Mouse (Mus musculus) forebrain, postnatal 0 days (tissue): ENCODE measurements at regions not wholly inside any gene's neighbourhood (a gene's known extent, or its start where the extent isn't known, plus 50 kb on each side); places are given as distances from the start of the nearest gene placed in this dataset.

Experiments
- ATAC-seq: fragments of 200-750 bp; cut with Nextera tagmentation; 2 replicates; pipeline ENCODE4 v1.8.0; 2017; ENCODE audit warnings: mild to moderate bottlenecking, moderate library complexity
- DNase-seq: peaks from one replicate; pipeline ENCODE4 v3.0.0-alpha.2; 2015
- H3K27ac ChIP-seq: fragments of 300-500 bp; sonication (generic); 2 replicates; pipeline ENCODE4 v1.5.1; 2014; ENCODE audit warnings: low read depth, mild to moderate bottlenecking, antibody characterized with exemption, low read length, moderate library complexity, mixed read lengths
- H3K27me3 ChIP-seq: fragments of 300-500 bp; sonication (generic); 2 replicates; pipeline ENCODE4 v1.6.1; 2014; ENCODE audit warnings: mild to moderate bottlenecking, low read length, mixed read lengths; ENCODE audit not compliant: insufficient read depth
- H3K36me3 ChIP-seq: fragments of 300-500 bp; sonication (generic); 2 replicates; pipeline ENCODE4 v1.6.1; 2014; ENCODE audit warnings: mild to moderate bottlenecking, moderate library complexity; ENCODE audit not compliant: insufficient read depth
- H3K4me1 ChIP-seq: fragments of 300-500 bp; sonication (generic); 2 replicates; pipeline ENCODE4 v1.6.1; 2014; ENCODE audit warnings: antibody characterized with exemption; ENCODE audit not compliant: insufficient read depth
- H3K4me2 ChIP-seq: fragments of 300-500 bp; sonication (generic); 2 replicates; pipeline ENCODE4 v1.6.1; 2014; ENCODE audit warnings: low read depth, mild to moderate bottlenecking, moderate library complexity
- H3K4me3 ChIP-seq: fragments of 300-500 bp; sonication (generic); 2 replicates; pipeline ENCODE4 v1.5.1; 2014; ENCODE audit warnings: low read depth, low read length, mixed read lengths
- H3K9ac ChIP-seq: fragments of 300-500 bp; sonication (generic); 2 replicates; pipeline ENCODE4 v1.6.1; 2014; ENCODE audit warnings: mild to moderate bottlenecking
- H3K9me3 ChIP-seq: fragments of 300-500 bp; sonication (generic); 2 replicates; pipeline ENCODE4 v1.6.1; 2016; ENCODE audit warnings: low read length
- CTCF ChIP-seq: sonication (generic); IDR thresholded peaks from 2 replicates; pipeline ENCODE4 v1.5.1; 2016; ENCODE audit warnings: antibody characterized with exemption, control low read depth, low read depth
- WGBS: fragments of 180-500 bp; shearing (Covaris S2); extraction: QIAGEN DNeasy Blood & Tissue Kit; methylation state at CpG from one replicate; pipeline ENCODE4 v1.1.7; 2014; 5-methylcytosine and 5-hydroxymethylcytosine counted together

GRCm38 (mm10) chrX:9738904-9739303 is 76.1 kb upstream of the Dynlt3 start:
- Histone ChIP-seq H3K9ac (no peak overlapping the region), H3K9me3 (no peaks in the 10 kb centered on the region), H3K27ac (no peak overlapping the region), H3K4me1 (no peaks in the 10 kb centered on the region), H3K4me2 (no peak overlapping the region), H3K4me3 (no peak overlapping the region), H3K36me3 (no peaks in the 10 kb centered on the region), H3K27me3 (no peaks in the 10 kb centered on the region)
- ATAC-seq (no peak), DNase-seq (no peak)
- no peak for TF ChIP-seq CTCF
- 93% methylated on average over 2 of the region's 2 CpGs for WGBS

- no peak overlapping the region for H3K27ac ChIP-seq
- H3K4me2 ChIP-seq, result no peak overlapping the region
- H3K4me1 ChIP-seq, result no peaks in the 10 kb centered on the region
- WGBS, result 78% methylated on average over 3 of the region's 3 CpGs
- H3K36me3 ChIP-seq, result no peaks in the 10 kb centered on the region
- ATAC-seq, result no peak
- DNase-seq, result no peak
- H3K4me3 ChIP-seq, result no peak overlapping the region
- no peak for TF ChIP-seq CTCF
- H3K9ac ChIP-seq, result no peak overlapping the region
- no peaks in the 10 kb centered on the region for H3K27me3 ChIP-seq
- H3K9me3 ChIP-seq, result no peaks in the 10 kb centered on the region
Observed at GRCm38 (mm10) chrX:9742518-9742917, 79.7 kb upstream of the Dynlt3 start.

DNA sequence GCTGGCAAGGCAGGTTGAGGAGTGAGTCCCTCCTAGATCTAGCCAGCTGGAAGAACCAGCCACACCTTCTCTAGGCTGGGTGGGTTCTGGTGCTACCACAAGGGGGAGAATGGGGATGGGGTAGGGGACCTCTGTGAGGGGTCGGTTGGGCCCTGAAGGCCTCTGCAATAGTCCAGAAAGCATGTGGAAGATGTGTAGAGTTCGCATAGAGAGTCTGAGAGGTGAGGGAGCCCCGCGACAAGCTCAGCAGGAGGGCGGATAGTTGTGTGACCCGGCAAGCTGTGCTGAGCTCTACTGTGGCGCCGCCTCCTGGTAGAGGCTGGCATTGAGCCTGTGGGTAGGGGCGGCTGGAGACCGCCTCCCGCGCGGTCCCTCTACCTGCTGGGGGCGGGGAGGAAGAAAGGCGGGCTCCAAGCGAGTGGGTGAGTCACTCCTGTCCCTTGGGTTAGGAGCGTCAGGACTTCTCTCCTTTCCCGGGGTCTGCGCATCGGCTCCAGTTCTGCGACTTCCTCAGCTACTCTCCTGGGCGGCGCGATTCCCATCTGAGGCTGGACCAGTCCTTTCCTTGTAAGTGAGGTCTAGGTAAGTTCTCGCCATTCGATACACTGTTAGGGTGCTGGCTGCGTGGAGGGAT is 84.6 kb upstream of the Dynlt3 start:
- Histone ChIP-seq H3K27me3 (no peaks in the 10 kb centered on the region), H3K4me1 (no peaks in the 10 kb centered on the region), H3K9me3 (no peaks in the 10 kb centered on the region), H3K9ac (no peak overlapping the region), H3K36me3 (no peaks in the 10 kb centered on the region), H3K27ac (no peak overlapping the region), H3K4me3 (peak overlapping the region; percentile 32), H3K4me2 (peak overlapping the region; percentile 46)
- DNase-seq (peak; percentile 47), ATAC-seq (peak; percentile 65)
- peak; percentile 63 for TF ChIP-seq CTCF
- WGBS, result 28% methylated on average over 19 of the region's 27 CpGs

DNA sequence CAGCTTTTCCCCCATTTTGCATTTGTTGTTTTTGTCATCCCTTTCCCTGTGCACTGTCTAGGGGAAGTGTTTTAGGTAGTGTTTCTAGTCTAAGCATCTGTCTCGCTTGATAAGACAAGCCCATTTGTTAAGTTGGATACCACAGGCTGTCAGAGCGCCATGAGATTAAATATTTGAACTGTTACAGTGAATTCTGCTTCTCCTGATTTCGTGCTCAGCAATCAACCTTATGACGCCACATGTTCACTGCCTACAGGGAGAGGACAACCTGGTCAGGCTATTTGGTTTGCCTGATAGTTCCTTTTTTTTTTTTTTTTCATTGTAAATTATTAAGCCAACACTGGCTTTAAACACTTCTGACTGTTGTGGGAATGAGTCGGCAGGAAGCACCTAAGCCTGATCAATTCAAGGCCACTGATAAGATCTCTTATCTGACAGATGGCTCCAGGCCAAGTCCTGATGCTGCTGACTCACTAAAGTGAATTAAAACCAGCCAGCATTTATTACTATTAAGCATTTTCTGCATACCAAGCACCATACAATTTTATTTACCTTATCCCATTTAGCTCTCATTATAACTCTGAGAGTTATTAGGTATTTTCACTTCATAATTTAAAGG is 90.3 kb upstream of the Dynlt3 start:
- Histone ChIP-seq H3K27ac (no peak overlapping the region), H3K9me3 (no peaks in the 10 kb centered on the region), H3K4me3 (no peak overlapping the region), H3K27me3 (no peaks in the 10 kb centered on the region), H3K4me1 (no peaks in the 10 kb centered on the region), H3K4me2 (no peak overlapping the region), H3K36me3 (no peaks in the 10 kb centered on the region), H3K9ac (no peak overlapping the region)
- WGBS, result 74% methylated on average over 5 of the region's 5 CpGs
- ATAC-seq (no peak), DNase-seq (no peak)
- TF ChIP-seq CTCF, result no peak

GRCm38 (mm10) chrX:9769540-9769939 is 77.2 kb upstream of the Hypm start:
- no peaks in the 10 kb centered on the region for H3K27me3 ChIP-seq
- H3K4me1 ChIP-seq, result no peaks in the 10 kb centered on the region
- H3K9me3 ChIP-seq, result no peaks in the 10 kb centered on the region
- H3K36me3 ChIP-seq, result no peaks in the 10 kb centered on the region
- no peak overlapping the region for H3K4me2 ChIP-seq
- DNase-seq (no peak), ATAC-seq (no peak)
- no peak overlapping the region for H3K4me3 ChIP-seq
- TF ChIP-seq CTCF, result no peak
- no peak overlapping the region for H3K9ac ChIP-seq
- H3K27ac ChIP-seq, result no peak overlapping the region

DNA sequence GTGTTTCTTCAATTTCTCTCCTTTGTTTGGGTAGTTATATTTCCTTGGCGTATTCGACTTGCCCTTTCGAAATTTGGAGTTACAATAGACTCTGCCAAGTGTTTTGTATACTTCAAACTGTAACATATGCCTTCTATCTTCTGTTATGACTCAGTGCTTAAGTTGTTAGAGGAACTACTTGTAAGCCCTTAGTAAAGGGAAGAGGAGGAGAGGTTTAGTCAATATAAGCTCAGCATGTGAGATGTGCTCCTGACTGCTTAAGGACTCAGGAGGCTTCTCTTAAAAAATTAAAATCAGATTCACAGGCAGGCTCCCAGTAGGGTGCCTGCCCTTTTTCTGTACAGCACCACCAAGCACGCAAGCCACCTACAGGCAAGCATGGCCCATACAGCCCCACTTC is 69.2 kb upstream of the Hypm start:
- Histone ChIP-seq H3K4me2 (no peak overlapping the region), H3K36me3 (no peaks in the 10 kb centered on the region), H3K27ac (no peak overlapping the region), H3K27me3 (no peaks in the 10 kb centered on the region), H3K9me3 (no peaks in the 10 kb centered on the region), H3K4me1 (no peaks in the 10 kb centered on the region), H3K4me3 (no peak overlapping the region), H3K9ac (no peak overlapping the region)
- no peak for TF ChIP-seq CTCF
- DNase-seq (no peak), ATAC-seq (no peak)
- WGBS, result 80% methylated on average over 4 of the region's 4 CpGs

DNA sequence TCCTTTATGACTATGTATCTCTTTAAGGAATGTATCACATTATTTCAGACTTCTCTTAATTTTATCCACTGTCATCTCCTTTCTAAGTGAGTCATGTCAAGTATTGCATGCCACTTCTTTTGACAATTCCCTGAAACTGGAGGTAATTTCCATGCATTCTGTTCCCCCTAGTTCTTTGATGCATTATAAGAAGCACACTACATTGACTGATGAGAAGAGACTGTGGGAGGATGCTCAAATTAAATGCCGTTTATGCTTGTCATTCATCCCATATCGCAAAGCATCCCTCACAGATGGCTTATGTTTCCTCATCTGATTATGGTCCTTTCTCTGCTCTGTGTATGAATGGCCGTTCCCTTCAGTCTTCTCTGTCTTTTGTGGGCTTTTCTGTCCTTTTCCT is 57.2 kb upstream of the Hypm start:
- no peaks in the 10 kb centered on the region for H3K27me3 ChIP-seq
- H3K9ac ChIP-seq, result no peak overlapping the region
- no peaks in the 10 kb centered on the region for H3K36me3 ChIP-seq
- DNase-seq (peak; percentile 2), ATAC-seq (peak; percentile 83)
- H3K4me1 ChIP-seq, result no peaks in the 10 kb centered on the region
- no peaks in the 10 kb centered on the region for H3K9me3 ChIP-seq
- H3K27ac ChIP-seq, result no peak overlapping the region
- no peak overlapping the region for H3K4me2 ChIP-seq
- H3K4me3 ChIP-seq, result no peak overlapping the region
- WGBS, result 61% methylated on average over 3 of the region's 3 CpGs
- no peak for TF ChIP-seq CTCF
